Mouse (Mus musculus): ENCODE measurements around the gene Grrp1. TPM values are rescaled to one million over a fixed set of nuclear protein-coding genes. Genes with fewer than 3 reads are reported as not detected.

The Grrp1 gene
- polyA plus RNA-seq, 1 experiment from 2014 or later = 6.8 TPM

GRCm38 (mm10) chr4:134238279-134238651 is 15.6 kb downstream of the Grrp1 start, which contains the start of gene Cnksr1:
Cnksr1 (minus strand) TSS chr4:134238399.
- Histone ChIP-seq H3K4me3 (ENCODE audit: low read depth, low read length) (peak within 1 kb of the TSS; percentile 25), H3K27ac (replicated peaks; ENCODE audit: low read depth, low read length) (no peak within 1 kb of the TSS), H3K27me3 (replicated peaks; ENCODE audit: control insufficient read depth, insufficient read depth, low read length) (peaks cover 15% of the 10 kb centered on the region), H3K9me3 (ENCODE audit: control insufficient read depth, low read length) (no peaks in the 10 kb centered on the region), H3K36me3 (ENCODE audit: control insufficient read depth, insufficient read depth, low read length) (no peaks in the 10 kb centered on the region), H3K4me2 (ENCODE audit: low read depth, low read length) (peak within 1 kb of the TSS; percentile 52), H3K4me1 (ENCODE audit: control insufficient read depth, insufficient read depth, low read length) (peaks cover 7% of the 10 kb centered on the region), H3K9ac (ENCODE audit: low read depth, low read length) (peak within 1 kb of the TSS; percentile 30; the same call in 1 of the 2 replicates)
- under 1% methylated on average over 18 of the region's 18 CpGs for WGBS
- peak; percentile 89 for ATAC-seq (ENCODE audit: low read depth)
- DNase-seq (ENCODE audit: low spot score) = peak; percentile 79

- WGBS = 17% methylated on average over 19 of the region's 19 CpGs
- Histone ChIP-seq H3K4me3 (ENCODE audit: low read depth, low read length) (peak overlapping the region; percentile 25), H3K9ac (ENCODE audit: low read depth, low read length) (peak overlapping the region; percentile 30; the same call in 1 of the 2 replicates), H3K4me1 (ENCODE audit: control insufficient read depth, insufficient read depth, low read length) (peaks cover 7% of the 10 kb centered on the region), H3K27me3 (replicated peaks; ENCODE audit: control insufficient read depth, insufficient read depth, low read length) (peaks cover 15% of the 10 kb centered on the region), H3K36me3 (ENCODE audit: control insufficient read depth, insufficient read depth, low read length) (no peaks in the 10 kb centered on the region), H3K9me3 (ENCODE audit: control insufficient read depth, low read length) (no peaks in the 10 kb centered on the region), H3K27ac (replicated peaks; ENCODE audit: low read depth, low read length) (no peak overlapping the region), H3K4me2 (ENCODE audit: low read depth, low read length) (peak overlapping the region; percentile 52)
- ATAC-seq (ENCODE audit: low read depth) (peak; percentile 41; the same call in 1 of the 2 replicates), DNase-seq (ENCODE audit: low spot score) (no peak)
Measured at GRCm38 (mm10) chr4:134237582-134238278, 16.2 kb downstream of the Grrp1 start.

GRCm38 (mm10) chr4:134234876-134235275 is 19.0 kb downstream of the Grrp1 start:
- Histone ChIP-seq H3K36me3 (ENCODE audit: control insufficient read depth, insufficient read depth, low read length) (no peaks in the 10 kb centered on the region), H3K4me1 (ENCODE audit: control insufficient read depth, insufficient read depth, low read length) (peaks cover 7% of the 10 kb centered on the region), H3K27ac (replicated peaks; ENCODE audit: low read depth, low read length) (no peak overlapping the region), H3K4me3 (ENCODE audit: low read depth, low read length) (no peak overlapping the region), H3K9me3 (ENCODE audit: control insufficient read depth, low read length) (no peaks in the 10 kb centered on the region), H3K4me2 (ENCODE audit: low read depth, low read length) (no peak overlapping the region), H3K9ac (ENCODE audit: low read depth, low read length) (no peak overlapping the region), H3K27me3 (replicated peaks; ENCODE audit: control insufficient read depth, insufficient read depth, low read length) (peaks cover 15% of the 10 kb centered on the region)
- WGBS = 78% methylated on average over 5 of the region's 5 CpGs
- ATAC-seq (ENCODE audit: low read depth) = no peak
- no peak for DNase-seq (ENCODE audit: low spot score)

GRCm38 (mm10) chr4:134230431-134230830 is 23.5 kb downstream of the Grrp1 start:
- H3K4me3 ChIP-seq (ENCODE audit: low read depth, low read length) = no peak overlapping the region
- H3K27ac ChIP-seq (replicated peaks; ENCODE audit: low read depth, low read length) = no peak overlapping the region
- 36% methylated on average over 8 of the region's 8 CpGs for WGBS
- no peaks in the 10 kb centered on the region for H3K9me3 ChIP-seq (ENCODE audit: control insufficient read depth, low read length)
- no peak overlapping the region for H3K9ac ChIP-seq (ENCODE audit: low read depth, low read length)
- H3K36me3 ChIP-seq (ENCODE audit: control insufficient read depth, insufficient read depth, low read length) = no peaks in the 10 kb centered on the region
- H3K27me3 ChIP-seq (replicated peaks; ENCODE audit: control insufficient read depth, insufficient read depth, low read length) = no peaks in the 10 kb centered on the region
- no peak overlapping the region for H3K4me2 ChIP-seq (ENCODE audit: low read depth, low read length)
- no peak for DNase-seq (ENCODE audit: low spot score)
- no peaks in the 10 kb centered on the region for H3K4me1 ChIP-seq (ENCODE audit: control insufficient read depth, insufficient read depth, low read length)
- no peak for ATAC-seq (ENCODE audit: low read depth)

GRCm38 (mm10) chr4:134227194-134227593 is 26.7 kb downstream of the Grrp1 start, which contains the start of gene Catsper4:
Catsper4 (minus strand) TSS chr4:134227383.
- no peak within 1 kb of the TSS for H3K27ac ChIP-seq (replicated peaks; ENCODE audit: low read depth, low read length)
- no peaks in the 10 kb centered on the region for H3K36me3 ChIP-seq (ENCODE audit: control insufficient read depth, insufficient read depth, low read length)
- H3K27me3 ChIP-seq (replicated peaks; ENCODE audit: control insufficient read depth, insufficient read depth, low read length) = no peaks in the 10 kb centered on the region
- no peaks in the 10 kb centered on the region for H3K9me3 ChIP-seq (ENCODE audit: control insufficient read depth, low read length)
- no peak within 1 kb of the TSS for H3K9ac ChIP-seq (ENCODE audit: low read depth, low read length)
- ATAC-seq (ENCODE audit: low read depth) (no peak), DNase-seq (ENCODE audit: low spot score) (no peak)
- no peak within 1 kb of the TSS for H3K4me2 ChIP-seq (ENCODE audit: low read depth, low read length)
- whole genome bisulfite sequencing = 75% methylated on average over 8 of the region's 8 CpGs
- H3K4me3 ChIP-seq (ENCODE audit: low read depth, low read length) = no peak within 1 kb of the TSS
- no peaks in the 10 kb centered on the region for H3K4me1 ChIP-seq (ENCODE audit: control insufficient read depth, insufficient read depth, low read length)

- H3K9ac ChIP-seq (ENCODE audit: low read depth, low read length) = no peak overlapping the region
Measured at GRCm38 (mm10) chr4:134222793-134223600, 30.9 kb downstream of the Grrp1 start.

GRCm38 (mm10) chr4:134206488-134207053 is 47.3 kb downstream of the Grrp1 start:
- WGBS = 37% methylated on average over 6 of the region's 6 CpGs
- no peaks in the 10 kb centered on the region for H3K27me3 ChIP-seq (replicated peaks; ENCODE audit: control insufficient read depth, insufficient read depth, low read length)
- no peak overlapping the region for H3K27ac ChIP-seq (replicated peaks; ENCODE audit: low read depth, low read length)
- no peak overlapping the region for H3K4me2 ChIP-seq (ENCODE audit: low read depth, low read length)
- no peaks in the 10 kb centered on the region for H3K9me3 ChIP-seq (ENCODE audit: control insufficient read depth, low read length)
- ATAC-seq (ENCODE audit: low read depth) (no peak), DNase-seq (ENCODE audit: low spot score) (no peak)
- no peaks in the 10 kb centered on the region for H3K36me3 ChIP-seq (ENCODE audit: control insufficient read depth, insufficient read depth, low read length)
- H3K4me3 ChIP-seq (ENCODE audit: low read depth, low read length) = no peak overlapping the region
- H3K9ac ChIP-seq (ENCODE audit: low read depth, low read length) = no peak overlapping the region
- H3K4me1 ChIP-seq (ENCODE audit: control insufficient read depth, insufficient read depth, low read length) = no peaks in the 10 kb centered on the region

More at GRCm38 (mm10) chr4:134222793-134223600, 30.9 kb downstream of the Grrp1 start:
- WGBS = 65% methylated on average over 11 of the region's 11 CpGs
- H3K4me3 ChIP-seq (ENCODE audit: low read depth, low read length) = no peak overlapping the region
- ATAC-seq (ENCODE audit: low read depth) (no peak), DNase-seq (ENCODE audit: low spot score) (no peak)
- H3K27ac ChIP-seq (replicated peaks; ENCODE audit: low read depth, low read length) = no peak overlapping the region
- no peaks in the 10 kb centered on the region for H3K27me3 ChIP-seq (replicated peaks; ENCODE audit: control insufficient read depth, insufficient read depth, low read length)
- no peaks in the 10 kb centered on the region for H3K9me3 ChIP-seq (ENCODE audit: control insufficient read depth, low read length)
- no peak overlapping the region for H3K4me2 ChIP-seq (ENCODE audit: low read depth, low read length)
- no peaks in the 10 kb centered on the region for H3K36me3 ChIP-seq (ENCODE audit: control insufficient read depth, insufficient read depth, low read length)
- no peaks in the 10 kb centered on the region for H3K4me1 ChIP-seq (ENCODE audit: control insufficient read depth, insufficient read depth, low read length)

GRCm38 (mm10) chr4:134203340-134203896 is 50.5 kb downstream of the Grrp1 start:
- H3K27ac ChIP-seq (replicated peaks; ENCODE audit: low read depth, low read length) = no peak overlapping the region
- no peaks in the 10 kb centered on the region for H3K4me1 ChIP-seq (ENCODE audit: control insufficient read depth, insufficient read depth, low read length)
- no peaks in the 10 kb centered on the region for H3K9me3 ChIP-seq (ENCODE audit: control insufficient read depth, low read length)
- H3K36me3 ChIP-seq (ENCODE audit: control insufficient read depth, insufficient read depth, low read length) = no peaks in the 10 kb centered on the region
- ATAC-seq (ENCODE audit: low read depth) (no peak), DNase-seq (ENCODE audit: low spot score) (no peak)
- no peak overlapping the region for H3K4me3 ChIP-seq (ENCODE audit: low read depth, low read length)
- H3K4me2 ChIP-seq (ENCODE audit: low read depth, low read length) = no peak overlapping the region
- 76% methylated on average over 17 of the region's 17 CpGs for WGBS
- H3K9ac ChIP-seq (ENCODE audit: low read depth, low read length) = no peak overlapping the region
- H3K27me3 ChIP-seq (replicated peaks; ENCODE audit: control insufficient read depth, insufficient read depth, low read length) = no peaks in the 10 kb centered on the region
